Mouse (Mus musculus) spleen, adult 10 weeks (tissue): ENCODE measurements around the gene Gm28778. TPM values are rescaled to one million over a fixed set of nuclear protein-coding genes. Genes with fewer than 3 reads are reported as not detected.

Source experiments
- polyA plus RNA-seq: library from polyadenylated mRNA; stranded (reverse); fragments of 350-450 nt; fragmentation: Illumina TruSeq; extraction: RNeasy Lipid Tissue Mini Kit (QIAGEN cat#74804); gene quantifications from one replicate; pipeline ENCODE4 v1.2.3, GENCODE M21; 2015; ENCODE audit warnings: low replicate concordance; ENCODE audit not compliant: insufficient read depth

Gm28778 gene
- polyA plus RNA-seq = not detected

GRCm38 (mm10) chr1:53296581-53297383 is at the start of gene Gm28778, which contains the start of the genes Pms1 and Ormdl1:
Gene Gm28778, plus strand, starts transcription at chr1:53297111.
Gene Pms1, minus strand, starts transcription at chr1:53297018.
Gene Ormdl1, plus strand, starts transcription at chr1:53297095.

GRCm38 (mm10) chr1:53312989-53313967 is 16.4 kb downstream of the Gm28778 start, which contains the start of gene Osgepl1:
Gene Osgepl1, plus strand, starts transcription at chr1:53313624.

DNA sequence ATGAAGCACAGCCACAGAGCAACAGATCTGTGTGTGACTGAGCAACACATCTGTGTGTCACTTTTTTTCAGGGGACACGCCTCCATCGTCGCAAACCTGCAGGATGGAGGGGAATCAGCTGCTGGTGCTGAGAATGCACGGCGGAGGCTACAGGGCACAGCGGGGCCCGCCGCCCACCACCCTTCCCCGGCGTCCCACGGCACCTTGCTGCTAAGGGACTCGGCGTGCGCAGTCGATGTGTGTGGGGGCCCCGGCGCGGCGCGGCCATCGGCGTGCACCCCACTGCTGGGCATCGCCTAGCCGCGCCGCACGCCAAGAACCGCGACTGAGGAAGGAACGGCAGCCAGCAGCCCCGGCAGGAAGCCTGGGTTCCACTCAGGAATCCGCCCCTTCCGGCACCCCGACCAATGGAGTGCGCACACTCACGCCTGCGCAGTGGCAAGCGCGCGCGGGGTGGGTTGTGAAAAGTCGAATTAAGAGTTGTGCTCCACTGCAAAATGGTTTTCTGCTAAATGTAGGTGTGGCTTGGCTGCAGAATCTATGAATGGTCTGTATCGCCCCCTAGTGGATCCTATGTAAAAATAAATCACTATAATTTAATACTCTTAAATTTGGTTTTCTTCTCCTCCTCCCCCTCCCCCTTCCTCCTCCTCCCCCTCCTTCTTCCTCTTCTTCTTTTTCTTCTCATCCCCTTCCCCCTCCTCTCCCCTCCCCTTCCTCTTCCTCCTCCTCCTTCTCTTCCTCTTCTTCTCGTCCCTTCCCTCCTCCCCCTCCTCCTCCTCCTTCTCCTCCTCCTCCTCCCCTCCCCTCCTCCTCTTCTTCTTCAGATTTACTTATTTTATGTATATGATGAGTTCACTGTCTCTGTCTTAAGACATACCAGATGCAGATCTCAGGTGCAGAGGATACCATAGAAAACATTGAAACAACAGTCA is 55.7 kb downstream of the Gm28778 start, which contains the start of the genes Asdurf, Gm28551 and Asnsd1:
Gene Asdurf (minus strand): TSS at position 293 of the 935 bp plus-strand sequence.
Gene Gm28551 (minus strand): TSS at position 341 of the 935 bp plus-strand sequence.
Gene Asnsd1 (minus strand): TSS at position 426 of the 935 bp plus-strand sequence.

Other genes with a start within 250 kb of the Gm28778 start
- not detected for gene Mstn, start 235.5 kb upstream of the Gm28778 start, polyA plus RNA-seq
- not detected for gene 1700019A02Rik, start 109.5 kb upstream of the Gm28778 start, polyA plus RNA-seq
- 11.6 TPM for gene Pms1, start 93 bp upstream of the Gm28778 start, polyA plus RNA-seq
- 51.6 TPM for gene Ormdl1, start within 50 bp of the Gm28778 start, polyA plus RNA-seq
- 24.2 TPM for gene Osgepl1, start 16.5 kb downstream of the Gm28778 start, polyA plus RNA-seq
- gene Asdurf, start 55.5 kb downstream of the Gm28778 start, polyA plus RNA-seq = 10.3 TPM
- gene Gm28551, start 55.6 kb downstream of the Gm28778 start, polyA plus RNA-seq = 0.28 TPM
- 115 TPM for gene Asnsd1, start 55.6 kb downstream of the Gm28778 start, polyA plus RNA-seq